22 mouse cellular contexts compared by ENCODE assay signal in genomic region chr2:153278357-153278756, GRCm38 (mm10). TPM values are rescaled to one million over a fixed set of nuclear protein-coding genes. Genes with fewer than 3 reads are reported as not detected.
A peak's percentile ranks its signal among the peaks of the same experiment; 100 is the strongest.
DNase-seq lines count a peak whose midpoint lies in the region; ATAC-seq lines count a peak whose summit lies in the region.
"Had no signal": no experiment of that assay in that cellular context is flagged by ENCODE, and none has a peak within 500 bp of the region (broad histone marks: within the 10 kb centered on the region; RNA-seq: fewer than 3 reads in every experiment).

No protein-coding gene starts in this region.

- no peak overlapping the region for H3K27ac ChIP-seq in midbrain, embryonic 16.5 days (ENCODE audit: low read length)
- no peak overlapping the region for H3K27ac ChIP-seq in hindbrain, embryonic 14.5 days
- no peak overlapping the region for H3K27ac ChIP-seq in kidney, embryonic 15.5 days
- H3K27ac ChIP-seq: forebrain, embryonic 10.5 days; hindbrain, embryonic 12.5 days; layer of hippocampus, adult 2 months had no signal

- H3K9me3 ChIP-seq in midbrain, embryonic 16.5 days (replicated peaks; ENCODE audit: control insufficient read depth, low read length, poor library complexity, severe bottlenecking): no peaks in the 10 kb centered on the region
- no peaks in the 10 kb centered on the region for H3K9me3 ChIP-seq in hindbrain, embryonic 14.5 days (ENCODE audit: control insufficient read depth, low read length)
- H3K9me3 ChIP-seq in kidney, embryonic 15.5 days (replicated peaks): no peaks in the 10 kb centered on the region
- H3K9me3 ChIP-seq: forebrain, embryonic 10.5 days; G1E; hindbrain, embryonic 12.5 days had no signal

- ATAC-seq in midbrain, embryonic 16.5 days: no peak
- no peak for ATAC-seq in hindbrain, embryonic 14.5 days (ENCODE audit: low FRiP score)
- no peak for ATAC-seq in kidney, embryonic 15.5 days (replicated peaks; ENCODE audit: low FRiP score)
- ATAC-seq: liver, postnatal 0 days; lung, postnatal 0 days; Patski had no signal

- H3K27me3 ChIP-seq in midbrain, embryonic 16.5 days (ENCODE audit: control insufficient read depth, insufficient read depth, low read depth, low read length): no peaks in the 10 kb centered on the region
- no peaks in the 10 kb centered on the region for H3K27me3 ChIP-seq in hindbrain, embryonic 14.5 days (ENCODE audit: control insufficient read depth, insufficient read depth, low read length)
- H3K27me3 ChIP-seq in kidney, embryonic 15.5 days: no peaks in the 10 kb centered on the region
- H3K27me3 ChIP-seq: hindbrain, embryonic 12.5 days; Patski had no signal

- WGBS in midbrain, embryonic 16.5 days: 92% methylated on average over 5 of the region's 5 CpGs
- WGBS in hindbrain, embryonic 14.5 days: 89% methylated on average over 5 of the region's 5 CpGs
- WGBS in kidney, embryonic 15.5 days: 89% methylated on average over 5 of the region's 5 CpGs

- peak; percentile 64 to 69 for DNase-seq in CD8-positive naive resting alpha-beta T cell, adult 2 months (ENCODE audit: low read depth in 2 of 2, low spot score in 2 of 2)
- peak; percentile 86 for DNase-seq in induced T-regulatory cell, adult 2 months (ENCODE audit: low read depth)
- peak; percentile 51 for DNase-seq in thymus, postnatal 0 days (ENCODE audit: low spot score)
- no peak for DNase-seq in kidney, postnatal 36 days
- DNase-seq in hindbrain, embryonic 14.5 days (ENCODE audit: low spot score): no peak
- DNase-seq: adrenal gland, adult 8-10 months; cerebellum, adult 11-12 months; cerebellum, postnatal 10 days; gastrocnemius, postnatal 25 days; kidney, adult 2 months; kidney, postnatal 14 days; layer of hippocampus, postnatal 36 days; liver, postnatal 0 days had no signal

- H3K36me3 ChIP-seq in midbrain, embryonic 16.5 days (ENCODE audit: control insufficient read depth, insufficient read depth, low read length): no peaks in the 10 kb centered on the region
- H3K36me3 ChIP-seq in hindbrain, embryonic 14.5 days (replicated peaks; ENCODE audit: control insufficient read depth, insufficient read depth): no peaks in the 10 kb centered on the region
- H3K36me3 ChIP-seq in kidney, embryonic 15.5 days: no peaks in the 10 kb centered on the region
- H3K36me3 ChIP-seq: forebrain, embryonic 10.5 days; G1E; hindbrain, embryonic 12.5 days had no signal

- no peaks in the 10 kb centered on the region for H3K4me1 ChIP-seq in midbrain, embryonic 16.5 days (ENCODE audit: control insufficient read depth, insufficient read depth, low read length)
- no peaks in the 10 kb centered on the region for H3K4me1 ChIP-seq in hindbrain, embryonic 14.5 days (replicated peaks; ENCODE audit: control insufficient read depth, insufficient read depth, low read length)
- H3K4me1 ChIP-seq in kidney, embryonic 15.5 days: peaks cover 4% of the 10 kb centered on the region; the same call in 1 of the 2 replicates
- H3K4me1 ChIP-seq: hindbrain, embryonic 12.5 days had no signal

- no peak overlapping the region for H3K4me2 ChIP-seq in midbrain, embryonic 16.5 days (ENCODE audit: low read length)
- H3K4me2 ChIP-seq in hindbrain, embryonic 14.5 days (replicated peaks): no peak overlapping the region
- H3K4me2 ChIP-seq in kidney, embryonic 15.5 days: no peak overlapping the region
- H3K4me2 ChIP-seq: hindbrain, embryonic 12.5 days; midbrain, embryonic 11.5 days had no signal

- no peak overlapping the region for H3K9ac ChIP-seq in midbrain, embryonic 16.5 days (ENCODE audit: low read depth, low read length)
- H3K9ac ChIP-seq in hindbrain, embryonic 14.5 days: no peak overlapping the region
- H3K9ac ChIP-seq in kidney, embryonic 15.5 days: no peak overlapping the region
- H3K9ac ChIP-seq: hindbrain, embryonic 12.5 days; liver, postnatal 0 days had no signal

- H3K4me3 ChIP-seq in midbrain, embryonic 16.5 days (ENCODE audit: low read depth, low read length): no peak overlapping the region
- no peak overlapping the region for H3K4me3 ChIP-seq in hindbrain, embryonic 14.5 days (replicated peaks; ENCODE audit: low read length)
- no peak overlapping the region for H3K4me3 ChIP-seq in kidney, embryonic 15.5 days (replicated peaks)
- H3K4me3 ChIP-seq: forebrain, embryonic 10.5 days; hindbrain, embryonic 12.5 days; layer of hippocampus, adult 2 months had no signal

RNA-seq across cellular contexts. Expression of gene Kif3b, which starts 12.9 kb away (rescaled TPM):
- 6.5 and 7.3 TPM in 2 replicates for polyA plus RNA-seq in thymus, postnatal 0 days (2015; fragmentation: Nextera tagmentation; extraction: Ambion mirVana)
- polyA plus RNA-seq in midbrain, embryonic 16.5 days (2015; fragmentation: Nextera tagmentation; extraction: Ambion mirVana): 25.8 and 26.9 TPM in 2 replicates
- 17.3 and 21.2 TPM in 2 replicates for polyA plus RNA-seq in hindbrain, embryonic 14.5 days (2014; fragmentation: Nextera tagmentation; extraction: Ambion mirVana)
- polyA plus RNA-seq in kidney, embryonic 15.5 days (2015; fragmentation: Nextera tagmentation; extraction: Ambion mirVana): 8.1 and 9.0 TPM in 2 replicates

RNA-seq across cellular contexts. Expression of gene Pofut1, which starts 37.0 kb away (rescaled TPM):
- 2.7 and 4.6 TPM in 2 replicates for polyA plus RNA-seq in thymus, postnatal 0 days (2015; fragmentation: Nextera tagmentation; extraction: Ambion mirVana)
- polyA plus RNA-seq in midbrain, embryonic 16.5 days (2015; fragmentation: Nextera tagmentation; extraction: Ambion mirVana): 5.2 and 6.4 TPM in 2 replicates
- polyA plus RNA-seq in hindbrain, embryonic 14.5 days (2014; fragmentation: Nextera tagmentation; extraction: Ambion mirVana): 5.3 and 6.3 TPM in 2 replicates
- 6.4 and 7.0 TPM in 2 replicates for polyA plus RNA-seq in kidney, embryonic 15.5 days (2015; fragmentation: Nextera tagmentation; extraction: Ambion mirVana)

RNA-seq across cellular contexts. Expression of gene Plagl2, which starts 37.1 kb away (rescaled TPM):
- 12.1 and 14.5 TPM in 2 replicates for polyA plus RNA-seq in thymus, postnatal 0 days (2015; fragmentation: Nextera tagmentation; extraction: Ambion mirVana)
- 5.2 and 5.4 TPM in 2 replicates for polyA plus RNA-seq in midbrain, embryonic 16.5 days (2015; fragmentation: Nextera tagmentation; extraction: Ambion mirVana)
- 6.4 and 8.7 TPM in 2 replicates for polyA plus RNA-seq in hindbrain, embryonic 14.5 days (2014; fragmentation: Nextera tagmentation; extraction: Ambion mirVana)
- polyA plus RNA-seq in kidney, embryonic 15.5 days (2015; fragmentation: Nextera tagmentation; extraction: Ambion mirVana): 15.4 and 16.0 TPM in 2 replicates

RNA-seq across cellular contexts. Expression of gene Tspyl3, which starts 53.1 kb away (rescaled TPM):
- 24.0 and 25.6 TPM in 2 replicates for polyA plus RNA-seq in thymus, postnatal 0 days (2015; fragmentation: Nextera tagmentation; extraction: Ambion mirVana)
- 50.3 and 57.1 TPM in 2 replicates for polyA plus RNA-seq in midbrain, embryonic 16.5 days (2015; fragmentation: Nextera tagmentation; extraction: Ambion mirVana)
- polyA plus RNA-seq in hindbrain, embryonic 14.5 days (2014; fragmentation: Nextera tagmentation; extraction: Ambion mirVana): 31.7 and 34.1 TPM in 2 replicates
- 10.3 and 12.2 TPM in 2 replicates for polyA plus RNA-seq in kidney, embryonic 15.5 days (2015; fragmentation: Nextera tagmentation; extraction: Ambion mirVana)

Comparison
In these comparisons a context has a peak if more than half of its experiments do, and no peak if none do; other contexts are left out.
1. DNase-seq: peak in CD8-positive naive resting alpha-beta T cell, adult 2 months (2 of 2), induced T-regulatory cell, adult 2 months (single experiment) and thymus, postnatal 0 days (single experiment); none in kidney, postnatal 36 days (0 of 2) and hindbrain, embryonic 14.5 days (single experiment).